Mouse (Mus musculus) myocyte (in vitro differentiated cells): ENCODE measurements around the gene Wnt7b.

Source experiments
- CEBPB ChIP-seq: IDR thresholded peaks from 2 replicates; pipeline ENCODE4 v1.6.1; 2011; ENCODE audit warnings: mild to moderate bottlenecking, moderate library complexity; ENCODE audit not compliant: poor library complexity, insufficient read depth, severe bottlenecking
- E2F4 ChIP-seq: IDR thresholded peaks from one replicate; pipeline ENCODE4 v1.6.1; 2011; ENCODE audit warnings: mild to moderate bottlenecking, control low read depth, moderate library complexity; ENCODE audit not compliant: insufficient read depth
- MYOD1 ChIP-seq, 3 experiments: IDR thresholded peaks; one replicate each; pipeline ENCODE4 v1.6.1; 2011; ENCODE audit warnings: control low read depth in 2 of 3, low read depth in 2 of 3, mild to moderate bottlenecking in 2 of 3, moderate library complexity in 1 of 3; ENCODE audit not compliant: insufficient read length in 2 of 3, control insufficient read depth in 1 of 3
- POLR2A ChIP-seq: IDR thresholded peaks from one replicate; pipeline ENCODE4 v1.6.1; 2011; ENCODE audit warnings: low read depth, mild to moderate bottlenecking, control low read depth, moderate library complexity; ENCODE audit not compliant: insufficient read length
- POLR2AphosphoS2 ChIP-seq: IDR thresholded peaks from one replicate; pipeline ENCODE4 v1.6.1; 2011; ENCODE audit warnings: low read depth, control low read depth; ENCODE audit not compliant: insufficient read length
- REST ChIP-seq: IDR thresholded peaks from one replicate; pipeline ENCODE4 v1.6.1; 2011; ENCODE audit warnings: mild to moderate bottlenecking, control low read depth, moderate library complexity; ENCODE audit not compliant: insufficient read depth, insufficient read length
- TCF12 ChIP-seq: IDR thresholded peaks from one replicate; pipeline ENCODE4 v1.6.1; 2011; ENCODE audit warnings: mild to moderate bottlenecking, control low read depth; ENCODE audit not compliant: poor library complexity, insufficient read depth, severe bottlenecking
- TCF3 ChIP-seq: IDR thresholded peaks from one replicate; pipeline ENCODE4 v1.6.1; 2011; ENCODE audit warnings: low read depth, control low read depth; ENCODE audit not compliant: insufficient read length
- USF1 ChIP-seq: IDR thresholded peaks from one replicate; pipeline ENCODE4 v1.6.1; 2011; ENCODE audit warnings: low read depth, mild to moderate bottlenecking, control low read depth, moderate library complexity

GRCm38 (mm10) chr15:85558840-85559540 is 23.3 kb downstream of the Wnt7b start:
- TF ChIP-seq POLR2A: no peak
- no peak for TF ChIP-seq POLR2AphosphoS2
- no peak for TF ChIP-seq REST
- no peak for TF ChIP-seq USF1
- no peak for TF ChIP-seq MYOD1 (IDR thresholded peaks at IDR 0.05; ENCODE audit: control insufficient read depth in 1 of 3, insufficient read length in 2 of 3, low read depth in 2 of 3)
- no peak for TF ChIP-seq CEBPB
- no peak for TF ChIP-seq TCF3
- TF ChIP-seq TCF12: no peak
- no peak for TF ChIP-seq E2F4
